Mouse (Mus musculus) hindbrain, embryonic 15.5 days (tissue): ENCODE results near the gene Cabcoco1. TPM values are rescaled to one million over a fixed set of nuclear protein-coding genes. Genes with fewer than 3 reads are reported as not detected.

Experiments used
- ATAC-seq: fragments of 200-750 bp; cut with Nextera tagmentation; 2 replicates; pipeline ENCODE4 v1.8.0; 2017; ENCODE audit warnings: low read depth, moderate number of reproducible peaks, moderate TSS enrichment; ENCODE audit not compliant: low FRiP score
- H3K27ac ChIP-seq: fragments of 300-500 bp; sonication (generic); replicated peaks from 2 replicates; pipeline ENCODE4 v1.5.1; 2015; ENCODE audit warnings: mild to moderate bottlenecking, inconsistent platforms
- H3K27me3 ChIP-seq: fragments of 300-500 bp; sonication (generic); 2 replicates; pipeline ENCODE4 v1.6.1; 2015; ENCODE audit warnings: control low read depth, inconsistent platforms
- H3K36me3 ChIP-seq: fragments of 300-500 bp; sonication (generic); 2 replicates; pipeline ENCODE4 v1.6.1; 2015; ENCODE audit warnings: control low read depth, inconsistent platforms
- H3K4me1 ChIP-seq: fragments of 300-500 bp; sonication (generic); replicated peaks from 2 replicates; pipeline ENCODE4 v1.6.1; 2015; ENCODE audit warnings: control low read depth, inconsistent platforms
- H3K4me2 ChIP-seq: fragments of 300-500 bp; sonication (generic); 2 replicates; pipeline ENCODE4 v1.6.1; 2015; ENCODE audit warnings: moderate library complexity, mild to moderate bottlenecking, inconsistent platforms
- H3K4me3 ChIP-seq: fragments of 300-500 bp; sonication (generic); 2 replicates; pipeline ENCODE4 v1.5.1; 2015; ENCODE audit warnings: mild to moderate bottlenecking, inconsistent platforms
- H3K9ac ChIP-seq: fragments of 300-500 bp; sonication (generic); 2 replicates; pipeline ENCODE4 v1.6.1; 2015; ENCODE audit warnings: inconsistent platforms
- H3K9me3 ChIP-seq: fragments of 300-500 bp; sonication (generic); 2 replicates; pipeline ENCODE4 v1.6.1; 2016; ENCODE audit warnings: control low read depth, inconsistent platforms
- WGBS: fragments of 180-500 bp; shearing (Covaris S2); methylation state at CpG from one replicate; pipeline ENCODE4 v1.1.7; 2015; 5-methylcytosine and 5-hydroxymethylcytosine counted together
- polyA plus RNA-seq: library from polyadenylated mRNA; unstranded; fragments of >200 nt; fragmentation: Nextera tagmentation; extraction: Ambion mirVana; gene quantifications from 2 replicates; pipeline ENCODE4 v1.2.1, GENCODE M21; 2015

Gene Cabcoco1
- polyA plus RNA-seq, 1 experiment from 2014 or later: 3.4 TPM

DNA sequence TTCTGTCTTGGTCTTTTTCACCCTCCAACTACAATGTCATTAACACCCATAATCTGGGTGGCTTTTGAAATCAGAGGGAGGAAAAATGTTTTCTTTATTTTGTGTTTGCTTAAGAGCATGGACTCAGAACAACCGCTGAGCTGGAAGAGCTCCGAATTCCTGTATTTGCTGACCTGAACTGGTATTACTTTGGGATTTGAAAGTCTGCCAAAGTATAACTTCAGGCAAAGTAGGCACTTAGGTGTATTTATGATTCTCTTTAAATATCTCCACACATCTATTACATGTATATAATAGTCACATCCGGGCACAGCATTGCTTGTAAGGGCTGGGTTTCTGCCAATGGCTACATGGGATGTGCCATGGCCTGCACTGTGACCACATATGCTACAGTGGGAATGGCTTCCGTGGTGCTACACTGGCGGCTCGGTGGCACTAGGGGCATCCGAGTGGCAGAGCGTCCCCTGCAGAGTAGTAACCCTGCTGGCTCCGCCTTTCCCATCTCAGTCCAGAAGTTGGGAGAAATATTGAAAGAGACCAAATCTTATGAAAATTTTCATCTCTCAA is 37.0 kb downstream of the Cabcoco1 start:
- 85% methylated on average over 9 of the region's 9 CpGs for WGBS

GRCm38 (mm10) chr10:68501067-68501466 is 40.6 kb downstream of the Cabcoco1 start:
- H3K27ac ChIP-seq: no peak overlapping the region
- H3K4me1 ChIP-seq: no peaks in the 10 kb centered on the region
- no peak overlapping the region for H3K4me3 ChIP-seq
- no peak overlapping the region for H3K4me2 ChIP-seq
- ATAC-seq: no peak
- 76% methylated on average over 6 of the region's 6 CpGs for WGBS
- H3K27me3 ChIP-seq: no peaks in the 10 kb centered on the region
- H3K9ac ChIP-seq: no peak overlapping the region
- H3K9me3 ChIP-seq: no peaks in the 10 kb centered on the region
- H3K36me3 ChIP-seq: no peaks in the 10 kb centered on the region

More for the DNA sequence above, 37.0 kb downstream of the Cabcoco1 start:
- Histone ChIP-seq H3K4me2 (no peak overlapping the region), H3K4me1 (no peaks in the 10 kb centered on the region), H3K27ac (no peak overlapping the region), H3K36me3 (no peaks in the 10 kb centered on the region), H3K9me3 (no peaks in the 10 kb centered on the region), H3K9ac (no peak overlapping the region), H3K4me3 (no peak overlapping the region), H3K27me3 (no peaks in the 10 kb centered on the region)
- no peak for ATAC-seq

DNA sequence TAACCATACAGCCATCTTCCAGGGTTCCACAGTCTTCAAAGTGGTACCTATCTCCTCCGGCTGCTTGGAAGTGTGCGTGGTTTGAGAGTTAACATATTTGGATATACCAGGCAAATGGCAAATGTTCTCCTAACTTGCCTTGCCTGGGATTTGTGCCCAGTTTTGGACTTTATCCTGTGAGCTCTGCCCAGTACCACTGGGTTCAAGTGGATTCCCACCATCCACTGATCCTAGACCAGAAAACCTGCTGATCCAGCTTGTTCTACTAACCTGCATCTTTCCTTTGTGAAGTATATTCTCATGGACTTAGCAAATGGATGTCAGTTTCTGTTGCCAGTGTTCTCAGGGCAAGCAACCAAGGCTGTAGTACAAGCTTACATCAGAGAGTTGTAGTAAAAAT is 46.5 kb downstream of the Cabcoco1 start:
- no peaks in the 10 kb centered on the region for H3K9me3 ChIP-seq
- no peak overlapping the region for H3K4me3 ChIP-seq
- H3K27me3 ChIP-seq: no peaks in the 10 kb centered on the region
- 94% methylated on average over 2 of the region's 2 CpGs for WGBS
- no peak overlapping the region for H3K27ac ChIP-seq
- no peak for ATAC-seq
- H3K9ac ChIP-seq: no peak overlapping the region
- H3K36me3 ChIP-seq: no peaks in the 10 kb centered on the region
- no peaks in the 10 kb centered on the region for H3K4me1 ChIP-seq
- H3K4me2 ChIP-seq: no peak overlapping the region

DNA sequence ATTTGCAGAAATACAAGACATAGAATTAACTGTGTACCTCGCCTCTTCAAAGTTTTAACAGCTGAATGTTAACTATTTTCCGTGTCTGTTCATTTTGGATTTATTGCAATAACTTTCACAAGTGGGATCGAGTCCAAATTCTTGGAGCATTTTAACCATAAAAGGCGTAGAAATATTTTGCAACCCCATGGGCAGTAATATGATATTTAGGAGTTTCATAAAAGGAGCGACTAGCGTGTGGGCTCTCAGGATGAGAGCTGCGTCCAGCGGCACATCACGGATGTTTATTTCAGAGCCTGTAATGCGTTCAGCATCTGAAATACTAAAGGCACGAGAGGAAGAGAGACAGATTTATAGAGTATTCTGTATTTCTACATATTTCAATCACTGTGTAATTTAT is 50.1 kb downstream of the Cabcoco1 start:
- no peaks in the 10 kb centered on the region for H3K27me3 ChIP-seq
- H3K4me1 ChIP-seq: no peaks in the 10 kb centered on the region
- ATAC-seq: no peak
- no peak overlapping the region for H3K4me2 ChIP-seq
- WGBS: 80% methylated on average over 11 of the region's 11 CpGs
- H3K9ac ChIP-seq: no peak overlapping the region
- H3K36me3 ChIP-seq: no peaks in the 10 kb centered on the region
- H3K27ac ChIP-seq: no peak overlapping the region
- no peaks in the 10 kb centered on the region for H3K9me3 ChIP-seq
- H3K4me3 ChIP-seq: no peak overlapping the region

GRCm38 (mm10) chr10:68490781-68491180 is 50.9 kb downstream of the Cabcoco1 start:
- Histone ChIP-seq H3K27ac (no peak overlapping the region), H3K9me3 (no peaks in the 10 kb centered on the region), H3K4me1 (no peaks in the 10 kb centered on the region), H3K27me3 (no peaks in the 10 kb centered on the region), H3K9ac (no peak overlapping the region), H3K36me3 (no peaks in the 10 kb centered on the region), H3K4me3 (no peak overlapping the region), H3K4me2 (no peak overlapping the region)
- ATAC-seq: no peak
- 66% methylated on average over 6 of the region's 6 CpGs for WGBS

GRCm38 (mm10) chr10:68472799-68473198 is 68.9 kb downstream of the Cabcoco1 start:
- Histone ChIP-seq H3K4me3 (no peak overlapping the region), H3K27ac (no peak overlapping the region), H3K36me3 (no peaks in the 10 kb centered on the region), H3K4me1 (no peaks in the 10 kb centered on the region), H3K9ac (no peak overlapping the region), H3K27me3 (no peaks in the 10 kb centered on the region), H3K9me3 (no peaks in the 10 kb centered on the region), H3K4me2 (no peak overlapping the region)
- 87% methylated on average over 8 of the region's 8 CpGs for WGBS
- no peak for ATAC-seq

- ATAC-seq: no peak
Measured at GRCm38 (mm10) chr10:68465737-68466327, 75.9 kb downstream of the Cabcoco1 start.

GRCm38 (mm10) chr10:68464943-68465342 is 76.8 kb downstream of the Cabcoco1 start:
- no peak overlapping the region for H3K9ac ChIP-seq
- no peak overlapping the region for H3K4me3 ChIP-seq
- no peak overlapping the region for H3K27ac ChIP-seq
- no peaks in the 10 kb centered on the region for H3K27me3 ChIP-seq
- H3K4me2 ChIP-seq: no peak overlapping the region
- H3K36me3 ChIP-seq: no peaks in the 10 kb centered on the region
- WGBS: 32% methylated on average over 7 of the region's 7 CpGs
- no peaks in the 10 kb centered on the region for H3K4me1 ChIP-seq
- ATAC-seq: no peak
- no peaks in the 10 kb centered on the region for H3K9me3 ChIP-seq

More at GRCm38 (mm10) chr10:68465737-68466327, 75.9 kb downstream of the Cabcoco1 start:
- Histone ChIP-seq H3K27me3 (no peaks in the 10 kb centered on the region), H3K36me3 (no peaks in the 10 kb centered on the region), H3K27ac (no peak overlapping the region), H3K4me1 (no peaks in the 10 kb centered on the region), H3K4me3 (no peak overlapping the region), H3K4me2 (no peak overlapping the region), H3K9ac (no peak overlapping the region), H3K9me3 (no peaks in the 10 kb centered on the region)
- 88% methylated on average over 4 of the region's 4 CpGs for WGBS

DNA sequence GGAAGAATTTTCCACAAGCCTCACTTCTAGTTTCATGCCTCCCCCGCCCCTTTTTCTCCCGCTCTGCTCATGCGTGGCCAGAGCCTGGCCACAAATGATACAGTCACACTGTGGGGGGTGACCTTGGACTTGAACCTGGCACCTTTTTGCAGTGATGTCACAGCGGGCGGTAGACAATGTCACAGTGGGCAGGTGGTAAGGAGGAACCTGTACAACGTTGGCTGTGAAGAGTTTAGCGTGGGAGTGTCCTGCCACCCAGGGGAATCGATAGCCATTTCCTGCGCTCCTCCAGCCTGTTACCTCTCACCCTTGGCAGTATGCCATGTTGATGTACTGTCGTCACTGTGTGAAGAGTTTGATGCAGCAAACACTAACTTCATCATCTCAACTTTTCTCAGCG is 81.9 kb downstream of the Cabcoco1 start:
- ATAC-seq: no peak
- Histone ChIP-seq H3K27me3 (no peaks in the 10 kb centered on the region), H3K36me3 (no peaks in the 10 kb centered on the region), H3K4me2 (no peak overlapping the region), H3K27ac (no peak overlapping the region), H3K9me3 (no peaks in the 10 kb centered on the region), H3K4me3 (no peak overlapping the region), H3K9ac (no peak overlapping the region), H3K4me1 (no peaks in the 10 kb centered on the region)
- WGBS: 75% methylated on average over 11 of the region's 11 CpGs

- no peak for ATAC-seq
- Histone ChIP-seq H3K4me1 (no peaks in the 10 kb centered on the region), H3K27ac (no peak overlapping the region), H3K4me3 (no peak overlapping the region), H3K9ac (no peak overlapping the region), H3K27me3 (no peaks in the 10 kb centered on the region), H3K9me3 (no peaks in the 10 kb centered on the region), H3K4me2 (no peak overlapping the region), H3K36me3 (no peaks in the 10 kb centered on the region)
- WGBS: 89% methylated on average over 7 of the region's 7 CpGs
Measured at GRCm38 (mm10) chr10:68457019-68457418, 84.7 kb downstream of the Cabcoco1 start.

DNA sequence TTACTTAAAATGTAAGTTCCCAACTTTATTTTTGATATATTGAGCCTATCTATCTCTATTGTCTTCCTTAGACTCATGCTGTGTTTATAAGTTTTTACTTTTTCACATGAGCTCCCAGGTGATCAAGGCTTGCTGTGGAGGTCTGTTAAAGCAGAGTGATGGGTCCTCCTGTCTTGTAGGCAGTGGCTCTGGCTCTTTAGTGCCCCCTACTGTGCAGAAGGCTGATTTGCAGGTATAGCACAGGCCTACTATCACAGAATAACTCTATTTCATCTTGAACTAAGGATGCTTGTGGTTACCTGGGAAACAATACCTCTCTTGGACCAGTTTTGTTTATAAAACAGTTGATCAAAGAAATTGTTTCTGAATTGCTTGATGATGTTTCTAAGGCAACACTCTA is 87.2 kb downstream of the Cabcoco1 start:
- Histone ChIP-seq H3K27me3 (no peaks in the 10 kb centered on the region), H3K4me1 (no peaks in the 10 kb centered on the region), H3K4me3 (no peak overlapping the region), H3K36me3 (no peaks in the 10 kb centered on the region), H3K9ac (no peak overlapping the region), H3K27ac (no peak overlapping the region), H3K4me2 (no peak overlapping the region), H3K9me3 (no peaks in the 10 kb centered on the region)
- no peak for ATAC-seq

- no peaks in the 10 kb centered on the region for H3K9me3 ChIP-seq
- H3K27me3 ChIP-seq: no peaks in the 10 kb centered on the region
- no peaks in the 10 kb centered on the region for H3K36me3 ChIP-seq
- H3K4me3 ChIP-seq: no peak overlapping the region
- no peak for ATAC-seq
- peaks cover 8% of the 10 kb centered on the region for H3K4me1 ChIP-seq
- no peak overlapping the region for H3K9ac ChIP-seq
- no peak overlapping the region for H3K27ac ChIP-seq
- H3K4me2 ChIP-seq: no peak overlapping the region
- WGBS: 68% methylated on average over 5 of the region's 5 CpGs
Measured at GRCm38 (mm10) chr10:68446797-68447125, 94.9 kb downstream of the Cabcoco1 start.
